8 mouse cellular contexts compared by ENCODE assay signal in the genomic region with DNA sequence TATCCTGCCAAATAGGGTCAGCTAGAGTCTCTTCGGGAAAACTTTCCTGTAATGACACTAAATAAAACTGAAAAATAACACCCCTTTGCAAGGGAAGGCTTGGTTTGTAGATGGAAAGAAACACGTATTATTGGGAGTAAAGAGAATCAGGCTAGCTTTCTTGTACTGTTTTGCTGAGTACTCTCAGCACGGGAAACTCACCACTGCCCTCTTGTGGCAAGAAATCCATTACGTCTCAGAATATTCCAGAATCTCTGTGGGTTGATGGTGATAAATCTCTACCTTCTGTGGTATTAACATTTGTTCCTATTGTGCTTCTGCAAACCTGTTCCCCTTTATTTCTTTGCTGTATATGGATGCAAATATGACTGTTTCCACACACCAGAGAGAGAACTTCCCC.
A peak's percentile ranks its signal among the peaks of the same experiment; 100 is the strongest.
DNase-seq lines count a peak whose midpoint lies in the region; ATAC-seq and TF ChIP-seq lines count a peak whose summit lies in the region.

No protein-coding gene starts in this region.

- TF ChIP-seq CTCF in lung, adult 2 months (IDR thresholded peaks at IDR 0.05; ENCODE audit: insufficient read depth, low read length): peak; percentile 34; the same call in 1 of the 2 replicates
- peak; percentile 89 for TF ChIP-seq CTCF in stomach, postnatal 0 days (IDR thresholded peaks at IDR 0.05; ENCODE audit: low read depth)

- no peak overlapping the region for H3K4me3 ChIP-seq in forebrain, embryonic 11.5 days (ENCODE audit: low read depth, low read length)
- no peak overlapping the region for H3K4me3 ChIP-seq in forebrain, embryonic 15.5 days
- H3K4me3 ChIP-seq in lung, adult 2 months (replicated peaks; ENCODE audit: extremely low read depth, low read depth, low read length): no peak overlapping the region
- H3K4me3 ChIP-seq in stomach, postnatal 0 days (ENCODE audit: low read depth, low read length): no peak overlapping the region

- TF ChIP-seq POLR2A in lung, adult 2 months (IDR thresholded peaks at IDR 0.05; ENCODE audit: borderline replicate concordance, extremely low read depth, low read depth, low read length): no peak

- no peaks in the 10 kb centered on the region for H3K27me3 ChIP-seq in forebrain, embryonic 11.5 days (ENCODE audit: control insufficient read depth, insufficient read depth, low read length)
- no peaks in the 10 kb centered on the region for H3K27me3 ChIP-seq in forebrain, embryonic 15.5 days
- H3K27me3 ChIP-seq in stomach, postnatal 0 days (ENCODE audit: control insufficient read depth, insufficient read depth, low read length): no peaks in the 10 kb centered on the region

- no peak for ATAC-seq in forebrain, embryonic 11.5 days (replicated peaks; ENCODE audit: low FRiP score)
- ATAC-seq in forebrain, embryonic 15.5 days (replicated peaks): no peak
- no peak for ATAC-seq in stomach, postnatal 0 days (ENCODE audit: low FRiP score, low TSS enrichment)

- no peak overlapping the region for H3K9ac ChIP-seq in forebrain, embryonic 11.5 days (ENCODE audit: low read length)
- H3K9ac ChIP-seq in forebrain, embryonic 15.5 days (replicated peaks): no peak overlapping the region
- no peak overlapping the region for H3K9ac ChIP-seq in stomach, postnatal 0 days (ENCODE audit: low read length)

- no peaks in the 10 kb centered on the region for H3K36me3 ChIP-seq in forebrain, embryonic 11.5 days (ENCODE audit: control insufficient read depth, insufficient read depth, low read length)
- H3K36me3 ChIP-seq in forebrain, embryonic 15.5 days: no peaks in the 10 kb centered on the region
- H3K36me3 ChIP-seq in stomach, postnatal 0 days (ENCODE audit: control insufficient read depth, insufficient read depth, low read length): no peaks in the 10 kb centered on the region

- no peak overlapping the region for H3K4me2 ChIP-seq in forebrain, embryonic 11.5 days (ENCODE audit: low read depth, low read length, severe bottlenecking)
- H3K4me2 ChIP-seq in forebrain, embryonic 15.5 days (replicated peaks): no peak overlapping the region
- no peak overlapping the region for H3K4me2 ChIP-seq in stomach, postnatal 0 days (replicated peaks; ENCODE audit: low read depth)

- peak; percentile 61 for DNase-seq in forebrain, embryonic 11.5 days (ENCODE audit: low spot score)
- peak; percentile 37 for DNase-seq in thymus, postnatal 0 days (ENCODE audit: low spot score)
- no peak for DNase-seq in thymus, adult 18-20 months
- peak; percentile 71 for DNase-seq in embryo, embryonic 10 days (ENCODE audit: low spot score)
- peak; percentile 29 for DNase-seq in kidney, postnatal 14 days
- peak; percentile 6 for DNase-seq in lung, adult 2 months
- peak; percentile 53 for DNase-seq in stomach, postnatal 0 days (ENCODE audit: low spot score)

- H3K4me1 ChIP-seq in forebrain, embryonic 11.5 days (replicated peaks; ENCODE audit: control insufficient read depth, insufficient read depth, low read length): no peaks in the 10 kb centered on the region
- no peaks in the 10 kb centered on the region for H3K4me1 ChIP-seq in forebrain, embryonic 15.5 days
- H3K4me1 ChIP-seq in lung, adult 2 months (ENCODE audit: control insufficient read depth, insufficient read depth, low read length): no peaks in the 10 kb centered on the region
- H3K4me1 ChIP-seq in stomach, postnatal 0 days (replicated peaks; ENCODE audit: control insufficient read depth, insufficient read depth): no peaks in the 10 kb centered on the region

- no peak overlapping the region for H3K27ac ChIP-seq in forebrain, embryonic 11.5 days (ENCODE audit: low read depth, low read length)
- no peak overlapping the region for H3K27ac ChIP-seq in forebrain, embryonic 15.5 days (replicated peaks)
- H3K27ac ChIP-seq in stomach, postnatal 0 days (replicated peaks): no peak overlapping the region

- 40% methylated on average over 4 of the region's 4 CpGs for WGBS in forebrain, embryonic 11.5 days
- 32% methylated on average over 4 of the region's 4 CpGs for WGBS in forebrain, embryonic 15.5 days
- whole genome bisulfite sequencing in lung, adult 2 months: 22% methylated on average over 4 of the region's 4 CpGs
- 22% methylated on average over 4 of the region's 4 CpGs for WGBS in stomach, postnatal 0 days

- H3K9me3 ChIP-seq in forebrain, embryonic 11.5 days (ENCODE audit: control insufficient read depth, low read length): no peaks in the 10 kb centered on the region
- H3K9me3 ChIP-seq in forebrain, embryonic 15.5 days: no peaks in the 10 kb centered on the region
- H3K9me3 ChIP-seq in stomach, postnatal 0 days (ENCODE audit: control insufficient read depth, low read length): no peaks in the 10 kb centered on the region

- no peak for TF ChIP-seq EP300 in stomach, postnatal 0 days (optimal IDR thresholded peaks at IDR 0.05)

Comparison
In these comparisons a context has a peak if more than half of its experiments do, and no peak if none do; other contexts are left out.
1. DNase-seq: peak in forebrain, embryonic 11.5 days (single experiment), thymus, postnatal 0 days (single experiment), embryo, embryonic 10 days (single experiment), kidney, postnatal 14 days (single experiment), lung, adult 2 months (single experiment) and stomach, postnatal 0 days (single experiment); none in thymus, adult 18-20 months (0 of 2).